Mouse (Mus musculus) adrenal gland, postnatal 25 days (tissue): ENCODE data around the gene Ankrd13c. TPM values are rescaled to one million over a fixed set of nuclear protein-coding genes. Genes with fewer than 3 reads are reported as not detected.

Experiments used
- total RNA-seq: library from RNA; stranded (reverse); gene quantifications from 2 replicates; pipeline ENCODE4 v1.2.3, GENCODE M21; 2021

The Ankrd13c gene
- total RNA-seq, 1 experiment from 2014 or later = 86.7 TPM

Other genes with a start within 250 kb of the Ankrd13c start
- 43.2 and 45.5 TPM in 2 replicates for gene Cth, start 22.2 kb upstream of the Ankrd13c start, total RNA-seq
- 177 and 184 TPM in 2 replicates for gene Srsf11, start 89.4 kb downstream of the Ankrd13c start, total RNA-seq
- 23.0 and 32.3 TPM in 2 replicates for gene Lrrc40, start 89.4 kb downstream of the Ankrd13c start, total RNA-seq